Comparison of ENCODE assay signal across 9 mouse cellular contexts in the genomic region with DNA sequence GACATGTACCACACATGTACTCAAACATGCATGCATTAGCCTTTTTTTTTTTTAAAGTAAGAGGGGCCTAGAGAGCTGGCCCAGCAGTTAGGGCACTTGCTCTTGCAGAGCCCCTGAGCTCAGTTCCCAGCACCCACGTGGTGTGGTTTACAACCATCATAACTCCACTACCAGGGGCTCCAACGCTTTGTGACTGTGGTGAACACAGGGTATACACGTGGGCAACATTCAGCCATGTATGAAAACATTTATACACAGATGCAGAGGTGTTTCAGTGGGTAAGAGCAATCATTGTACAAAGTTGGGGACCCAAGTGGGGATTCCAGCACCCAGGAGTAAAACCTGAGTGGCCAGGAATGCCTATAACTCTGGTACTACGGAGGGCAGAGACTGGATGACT. TPM values are rescaled to one million over a fixed set of nuclear protein-coding genes. Genes with fewer than 3 reads are reported as not detected.
DNase-seq lines count a peak whose midpoint lies in the region; ATAC-seq and TF ChIP-seq lines count a peak whose summit lies in the region.
"Had no signal": no experiment of that assay in that cellular context is flagged by ENCODE, and none has a peak within 500 bp of the region (broad histone marks: within the 10 kb centered on the region; RNA-seq: fewer than 3 reads in every experiment).

No protein-coding gene starts in this region.

- H3K4me2 ChIP-seq in neural tube, embryonic 12.5 days (replicated peaks): peak overlapping the region; percentile 53; the same call in 1 of the 2 replicates
- peak overlapping the region; percentile 54 for H3K4me2 ChIP-seq in liver, embryonic 11.5 days

- WGBS in neural tube, embryonic 12.5 days: 86% methylated on average over 4 of the region's 4 CpGs
- WGBS in liver, embryonic 11.5 days: 91% methylated on average over 4 of the region's 4 CpGs

- H3K27me3 ChIP-seq in neural tube, embryonic 12.5 days (replicated peaks): no peaks in the 10 kb centered on the region
- no peaks in the 10 kb centered on the region for H3K27me3 ChIP-seq in liver, embryonic 11.5 days (replicated peaks; ENCODE audit: control insufficient read depth, insufficient read depth, low read length)
- H3K27me3 ChIP-seq: midbrain, embryonic 12.5 days had no signal

- no peak for TF ChIP-seq CTCF in gastrocnemius, adult 2 months (IDR thresholded peaks at IDR 0.05)

- H3K27ac ChIP-seq in gastrocnemius, adult 2 months: peak overlapping the region; percentile 94
- H3K27ac ChIP-seq in neural tube, embryonic 12.5 days: no peak overlapping the region
- peak overlapping the region; percentile 69 for H3K27ac ChIP-seq in liver, embryonic 11.5 days (ENCODE audit: low read depth, low read length)

- no peak overlapping the region for H3K9ac ChIP-seq in neural tube, embryonic 12.5 days
- H3K9ac ChIP-seq in liver, embryonic 11.5 days (ENCODE audit: low read depth, low read length): peak overlapping the region; percentile 12

- ATAC-seq in neural tube, embryonic 12.5 days (ENCODE audit: low FRiP score, low read depth): no peak
- ATAC-seq in liver, embryonic 11.5 days (replicated peaks; ENCODE audit: low FRiP score): no peak
- no peak for ATAC-seq in monocyte, adult 5-6 weeks (replicated peaks; ENCODE audit: insufficient number of reproducible peaks, low FRiP score, low TSS enrichment, poor library complexity, severe bottlenecking)

- intact Hi-C loops in gastrocnemius, adult 2 months (cut with DNase I): no loop called here
- intact Hi-C loops in gastrocnemius, postnatal 36 days (cut with DNase I): no loop called here

- H3K9me3 ChIP-seq in neural tube, embryonic 12.5 days: no peaks in the 10 kb centered on the region
- H3K9me3 ChIP-seq in liver, embryonic 11.5 days (ENCODE audit: control insufficient read depth, low read length): no peaks in the 10 kb centered on the region
- H3K9me3 ChIP-seq: midbrain, embryonic 12.5 days had no signal

- H3K36me3 ChIP-seq in neural tube, embryonic 12.5 days: no peaks in the 10 kb centered on the region
- H3K36me3 ChIP-seq in liver, embryonic 11.5 days (ENCODE audit: control insufficient read depth, insufficient read depth, low read length): no peaks in the 10 kb centered on the region
- H3K36me3 ChIP-seq: midbrain, embryonic 12.5 days had no signal

- H3K4me1 ChIP-seq in neural tube, embryonic 12.5 days: peaks cover 11% of the 10 kb centered on the region
- H3K4me1 ChIP-seq in liver, embryonic 11.5 days (replicated peaks; ENCODE audit: control insufficient read depth, insufficient read depth, low read length): peaks cover 37% of the 10 kb centered on the region

- H3K4me3 ChIP-seq in gastrocnemius, adult 2 months: peak overlapping the region; percentile 71
- H3K4me3 ChIP-seq in neural tube, embryonic 12.5 days: no peak overlapping the region
- peak overlapping the region; percentile 32; the same call in 1 of the 2 replicates for H3K4me3 ChIP-seq in liver, embryonic 11.5 days (ENCODE audit: low read depth, low read length)

- no peak for DNase-seq in gastrocnemius, adult 2 months
- DNase-seq in gastrocnemius, postnatal 36 days: no peak
- DNase-seq in neural tube, embryonic 10.5 days (ENCODE audit: extremely low spot score, low spot score): no peak
- no peak for DNase-seq in liver, embryonic 11.5 days (ENCODE audit: low spot score)
- DNase-seq in cerebellum, adult 11 months: no peak
- no peak for DNase-seq in retina, embryonic 14.5 days (ENCODE audit: low spot score)

RNA-seq across cellular contexts. Expression of a gene that starts 16.0 kb away (rescaled TPM):
- under 1 TPM; 0.22 to 0.59 TPM for total RNA-seq in gastrocnemius, adult 2 months (2021)
- 1 to 10 TPM in 1 of 2 experiments, under 1 TPM in 1; 0.57 to 1.1 TPM for total RNA-seq in gastrocnemius, postnatal 36 days (2021)
- polyA plus RNA-seq in neural tube, embryonic 12.5 days (2016; fragmentation: Nextera tagmentation; extraction: Ambion mirVana): 1.4 and 1.7 TPM in 2 replicates
- 3.0 and 3.1 TPM in 2 replicates for polyA plus RNA-seq in liver, embryonic 11.5 days (2014; fragmentation: Nextera tagmentation; extraction: Ambion mirVana)
- 1.5 to 1.9 TPM in 2 of 3 replicates, not detected in the other for total RNA-seq in monocyte, adult 5-6 weeks (2017)

RNA-seq across cellular contexts. Expression of a gene that starts 21.5 kb away (rescaled TPM):
- not detected for total RNA-seq in gastrocnemius, adult 2 months (2021)
- not detected for total RNA-seq in gastrocnemius, postnatal 36 days (2021)
- 0.15 TPM in 1 of 2 replicates, not detected in the other for polyA plus RNA-seq in neural tube, embryonic 12.5 days (2016; fragmentation: Nextera tagmentation; extraction: Ambion mirVana)
- polyA plus RNA-seq in liver, embryonic 11.5 days (2014; fragmentation: Nextera tagmentation; extraction: Ambion mirVana): not detected in 2 replicates
- total RNA-seq in monocyte, adult 5-6 weeks (2017): not detected in 3 replicates
- polyA plus RNA-seq: midbrain, embryonic 12.5 days had no signal

RNA-seq across cellular contexts. Expression of a gene that starts 24.0 kb away (rescaled TPM):
- total RNA-seq in gastrocnemius, adult 2 months (2021): 100 to 1,000 TPM; 289 to 303 TPM
- total RNA-seq in gastrocnemius, postnatal 36 days (2021): 100 to 1,000 TPM; 297 to 301 TPM
- polyA plus RNA-seq in neural tube, embryonic 12.5 days (2016; fragmentation: Nextera tagmentation; extraction: Ambion mirVana): 516 and 524 TPM in 2 replicates
- polyA plus RNA-seq in liver, embryonic 11.5 days (2014; fragmentation: Nextera tagmentation; extraction: Ambion mirVana): 97.3 and 99.8 TPM in 2 replicates
- 86.4 to 119 TPM (median 100 TPM) in 3 replicates for total RNA-seq in monocyte, adult 5-6 weeks (2017)

RNA-seq across cellular contexts. Expression of a gene that starts 36.2 kb away (rescaled TPM):
- 1 to 10 TPM; 6.5 to 8.2 TPM for total RNA-seq in gastrocnemius, adult 2 months (2021)
- 1 to 10 TPM; 6.0 to 6.4 TPM for total RNA-seq in gastrocnemius, postnatal 36 days (2021)
- 29.5 and 31.7 TPM in 2 replicates for polyA plus RNA-seq in neural tube, embryonic 12.5 days (2016; fragmentation: Nextera tagmentation; extraction: Ambion mirVana)
- 20.0 and 20.3 TPM in 2 replicates for polyA plus RNA-seq in liver, embryonic 11.5 days (2014; fragmentation: Nextera tagmentation; extraction: Ambion mirVana)
- 5.4 to 11.2 TPM (median 6.8 TPM) in 3 replicates for total RNA-seq in monocyte, adult 5-6 weeks (2017)
